Mouse (Mus musculus) bone marrow macrophage, adult 2 months (primary cell): Measurements from ENCODE around the gene Nhlrc1. TPM values are rescaled to one million over a fixed set of nuclear protein-coding genes. Genes with fewer than 3 reads are reported as not detected.

Experiments
- H3K27ac ChIP-seq: 2 replicates; pipeline ENCODE4 v1.5.1; 2012; ENCODE audit warnings: low read depth, low read length; ENCODE audit not compliant: insufficient read depth
- H3K4me1 ChIP-seq: 2 replicates; pipeline ENCODE4 v1.6.1; 2012; ENCODE audit warnings: low read length; ENCODE audit not compliant: control insufficient read depth, insufficient read depth
- H3K4me3 ChIP-seq: 2 replicates; pipeline ENCODE4 v1.5.1; 2012; ENCODE audit warnings: mild to moderate bottlenecking, low read length, moderate library complexity; ENCODE audit not compliant: insufficient read depth
- CTCF ChIP-seq: IDR thresholded peaks from 2 replicates; pipeline ENCODE4 v1.5.1; 2012; ENCODE audit warnings: low read depth, mild to moderate bottlenecking, low read length, moderate library complexity
- POLR2A ChIP-seq: IDR thresholded peaks from 2 replicates; pipeline ENCODE4 v1.6.1; 2012; ENCODE audit warnings: mild to moderate bottlenecking, low read depth, low read length, borderline replicate concordance
- polyA plus RNA-seq: library from polyadenylated mRNA; stranded (reverse); fragments of >200 nt; gene quantifications from 2 replicates; pipeline ENCODE4 v1.2.4, GENCODE M21; 2012; ENCODE audit not compliant: missing spikeins, insufficient read depth, insufficient read length

The Nhlrc1 gene
- polyA plus RNA-seq, 1 experiment, result 1.3 TPM

DNA sequence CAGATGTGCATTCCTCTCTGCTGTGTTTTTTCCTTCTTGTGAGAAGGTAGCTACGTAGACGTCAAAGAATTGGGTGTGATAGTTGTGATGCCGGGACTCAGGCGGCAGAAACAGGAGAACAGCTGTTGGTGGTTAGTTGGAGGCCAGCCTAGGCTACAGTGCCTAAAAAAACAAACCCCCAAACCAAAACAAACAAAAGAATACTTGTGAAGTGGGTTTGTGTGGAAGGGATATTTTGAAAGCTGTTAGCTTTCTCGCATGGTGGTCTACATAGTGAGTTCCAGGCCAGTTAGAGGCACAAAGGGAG, 498 bp upstream of the Nhlrc1 start:
- Histone ChIP-seq H3K4me3 (no peak overlapping the region; the same call in 1 of the 2 replicates), H3K4me1 (0 out of 2 replicates have a peak, but pooled peaks cover 2% of the 10 kb centered on the region), H3K27ac (no peak overlapping the region)
- no peak for TF ChIP-seq POLR2A
- no peak for TF ChIP-seq CTCF

DNA sequence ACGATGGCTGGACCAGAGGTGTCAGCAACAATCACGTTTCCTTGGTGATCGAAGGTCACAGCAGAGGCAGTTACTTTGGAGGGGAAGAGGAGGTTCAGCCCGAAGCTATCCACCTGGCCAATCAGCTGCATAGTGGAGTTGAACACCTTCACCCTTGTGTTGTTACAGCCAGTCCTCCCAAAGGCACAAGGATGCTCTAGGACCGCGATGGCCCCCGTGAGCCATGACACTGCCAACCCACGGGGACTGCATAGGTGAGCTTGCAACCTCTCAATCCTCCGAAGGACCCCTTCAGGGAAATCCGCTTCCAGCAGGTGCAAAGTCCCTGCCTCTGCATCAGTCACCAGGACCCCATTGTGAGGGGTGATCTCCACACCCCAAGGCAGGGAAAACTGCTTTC, 910 bp downstream of the Nhlrc1 start:
- Histone ChIP-seq H3K4me1 (0 out of 2 replicates have a peak, but pooled peaks cover 2% of the 10 kb centered on the region), H3K4me3 (peak overlapping the region; percentile 65; the same call in 1 of the 2 replicates), H3K27ac (no peak overlapping the region)
- no peak for TF ChIP-seq CTCF
- TF ChIP-seq POLR2A, result no peak

- Histone ChIP-seq H3K27ac (no peak overlapping the region), H3K4me3 (no peak overlapping the region), H3K4me1 (peaks cover 14% of the 10 kb centered on the region)
- TF ChIP-seq POLR2A, result no peak
- no peak for TF ChIP-seq CTCF
Measured at GRCm38 (mm10) chr13:47001590-47001989, 13.1 kb downstream of the Nhlrc1 start.

GRCm38 (mm10) chr13:46999498-46999897, 15.2 kb downstream of the Nhlrc1 start:
- H3K4me3 ChIP-seq, result no peak overlapping the region
- peaks cover 6% of the 10 kb centered on the region for H3K4me1 ChIP-seq
- H3K27ac ChIP-seq, result no peak overlapping the region
- no peak for TF ChIP-seq POLR2A
- no peak for TF ChIP-seq CTCF

DNA sequence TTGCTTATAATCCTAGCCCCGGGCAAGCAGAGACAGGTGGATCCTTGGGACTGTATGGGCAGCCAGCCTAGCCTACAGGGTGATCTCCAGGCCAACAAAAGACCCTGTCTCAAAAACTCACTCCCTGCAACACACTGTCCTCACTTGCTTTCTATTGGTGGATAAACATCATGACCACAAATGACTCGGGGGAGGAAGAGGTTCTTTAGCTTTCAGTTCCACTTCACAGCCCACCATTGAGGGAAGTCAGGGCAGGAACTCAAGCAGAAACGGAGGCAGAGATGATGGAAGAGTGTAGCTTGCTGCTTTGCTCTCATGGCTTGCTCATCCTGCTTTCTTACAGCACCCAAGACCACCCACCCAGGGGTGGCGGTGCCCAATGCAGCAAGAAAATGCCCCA, 17.3 kb downstream of the Nhlrc1 start:
- TF ChIP-seq CTCF (no peak), POLR2A (no peak)
- no peak overlapping the region for H3K27ac ChIP-seq
- H3K4me3 ChIP-seq, result no peak overlapping the region
- peaks cover 6% of the 10 kb centered on the region for H3K4me1 ChIP-seq

GRCm38 (mm10) chr13:46993274-46993551, 21.4 kb downstream of the Nhlrc1 start:
- no peak overlapping the region for H3K4me3 ChIP-seq
- no peak for TF ChIP-seq POLR2A
- TF ChIP-seq CTCF, result no peak
- no peak overlapping the region for H3K27ac ChIP-seq
- peaks cover 6% of the 10 kb centered on the region for H3K4me1 ChIP-seq

- H3K4me3 ChIP-seq, result no peak overlapping the region
- no peak overlapping the region for H3K27ac ChIP-seq
- TF ChIP-seq CTCF (no peak), POLR2A (no peak)
- peaks cover 6% of the 10 kb centered on the region for H3K4me1 ChIP-seq
Measured at GRCm38 (mm10) chr13:46992516-46993273, 22.0 kb downstream of the Nhlrc1 start.

DNA sequence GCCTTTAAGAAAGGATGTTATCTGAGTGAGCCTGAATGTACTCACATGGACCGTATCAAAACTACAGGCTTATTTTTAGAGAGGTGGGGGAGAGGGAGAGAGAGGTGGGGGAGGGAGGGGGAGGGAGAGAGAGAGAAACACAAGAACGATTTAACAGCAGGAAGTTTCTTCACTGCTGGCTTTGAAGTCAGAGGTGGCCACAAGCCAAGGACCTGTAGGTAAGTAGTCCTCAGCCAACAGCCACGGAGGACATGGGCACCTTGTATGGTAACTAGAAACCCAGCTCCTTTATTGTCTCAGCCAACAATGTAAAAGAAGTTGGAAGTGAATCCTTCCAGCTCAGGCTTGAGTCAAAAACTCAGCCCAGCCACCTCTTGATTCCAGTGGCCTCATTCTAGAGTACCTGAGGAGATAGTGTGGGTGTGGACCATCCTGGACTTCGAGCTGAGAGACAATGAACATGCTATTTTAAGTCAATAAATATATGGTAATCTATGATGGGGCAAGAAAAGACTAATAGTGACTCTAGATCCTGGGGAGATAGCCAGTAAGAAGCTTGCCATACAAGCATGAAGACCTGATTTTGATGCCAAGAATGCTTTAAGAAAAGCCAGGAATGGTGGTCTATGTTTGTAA, 24.2 kb downstream of the Nhlrc1 start:
- TF ChIP-seq CTCF, result no peak
- H3K27ac ChIP-seq, result no peak overlapping the region
- peaks cover under 1% of the 10 kb centered on the region for H3K4me1 ChIP-seq
- H3K4me3 ChIP-seq, result no peak overlapping the region

DNA sequence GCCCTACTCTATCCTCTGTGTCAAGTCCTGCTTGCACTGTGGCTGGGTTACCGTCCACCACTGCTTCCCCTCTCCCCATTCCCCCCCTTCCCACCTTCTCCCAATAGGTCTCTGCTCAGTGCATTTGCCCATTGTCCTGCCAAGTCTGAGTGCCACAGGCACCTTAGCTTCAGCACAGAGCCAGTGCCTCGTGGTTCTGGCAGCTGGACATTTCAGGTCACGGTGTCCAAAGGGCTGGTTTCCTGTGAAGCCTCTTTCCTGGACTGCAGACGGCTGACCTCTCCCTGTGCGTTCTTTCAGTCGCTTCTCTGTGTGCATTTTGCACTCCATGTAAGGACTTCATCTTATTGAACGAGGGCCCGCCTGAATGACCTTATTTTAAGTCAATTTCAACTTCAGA, 26.7 kb downstream of the Nhlrc1 start:
- no peak overlapping the region for H3K27ac ChIP-seq
- no peak overlapping the region for H3K4me3 ChIP-seq
- TF ChIP-seq CTCF (no peak), POLR2A (no peak)
- peaks cover 18% of the 10 kb centered on the region for H3K4me1 ChIP-seq

DNA sequence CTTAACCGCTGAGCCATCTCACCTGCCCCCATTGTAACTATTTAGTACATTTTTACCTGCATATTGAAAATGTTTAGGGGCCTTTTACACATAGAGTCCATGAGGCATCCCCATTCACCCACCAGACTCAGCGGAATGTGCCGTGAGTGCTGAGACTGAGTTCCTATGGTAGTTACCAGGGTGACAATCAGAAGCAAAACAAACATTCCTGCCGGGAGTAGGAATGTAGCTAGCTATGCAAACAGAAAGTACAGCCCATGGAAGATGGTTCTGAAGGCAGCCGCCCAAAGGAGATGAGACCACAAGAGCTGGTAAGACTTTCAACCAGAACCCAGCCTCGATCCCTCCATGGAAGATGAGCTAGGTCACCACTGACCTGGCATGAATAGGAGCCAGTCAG, 28.4 kb downstream of the Nhlrc1 start:
- Histone ChIP-seq H3K4me1 (peaks cover 18% of the 10 kb centered on the region), H3K27ac (no peak overlapping the region), H3K4me3 (no peak overlapping the region)
- TF ChIP-seq CTCF (no peak), POLR2A (no peak)
